Mouse (Mus musculus): Measurements from ENCODE around the gene App.

Gene App

GRCm38 (mm10) chr16:84966983-84967382 lies 206.6 kb downstream of the App start:
- no peak for DNase-seq

DNA sequence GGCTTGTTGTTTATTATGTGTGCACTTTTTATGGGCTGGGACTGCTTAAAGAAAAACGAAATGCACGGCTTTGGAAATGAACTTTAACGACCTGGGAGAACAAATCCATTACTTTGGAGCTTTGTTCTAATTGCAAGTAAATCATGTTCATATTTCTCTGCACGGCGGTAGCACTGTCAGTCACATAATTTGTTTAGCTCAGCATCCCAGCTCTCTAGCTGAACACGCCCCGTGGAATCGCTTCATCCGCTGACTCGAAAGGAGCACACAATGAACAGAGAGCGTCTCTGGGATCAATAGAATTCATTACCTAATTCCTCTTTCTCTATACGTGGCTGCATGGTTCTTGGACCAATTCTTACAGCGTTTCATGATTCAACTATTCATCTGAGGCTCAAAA lies 207.5 kb downstream of the App start:
- no peak for DNase-seq

DNA sequence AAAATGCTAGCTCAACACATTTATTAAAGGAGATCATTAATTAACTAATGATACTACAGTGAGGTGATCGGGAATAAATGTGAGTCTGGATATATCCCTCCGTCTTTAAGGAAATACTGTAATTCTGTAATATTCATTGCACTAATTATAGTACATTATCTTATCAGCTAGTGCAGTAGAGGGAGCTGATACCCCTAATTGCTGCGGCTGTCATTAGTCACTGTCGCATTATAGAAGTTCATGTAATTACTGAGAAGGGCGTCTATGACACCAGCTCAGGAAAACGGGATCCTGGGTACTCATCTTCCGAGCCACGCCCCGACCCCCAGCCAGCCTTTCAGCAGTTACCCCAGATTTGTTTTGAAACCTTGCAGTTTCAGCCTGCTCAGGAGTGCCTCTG lies 209.6 kb downstream of the App start:
- no peak for DNase-seq

DNA sequence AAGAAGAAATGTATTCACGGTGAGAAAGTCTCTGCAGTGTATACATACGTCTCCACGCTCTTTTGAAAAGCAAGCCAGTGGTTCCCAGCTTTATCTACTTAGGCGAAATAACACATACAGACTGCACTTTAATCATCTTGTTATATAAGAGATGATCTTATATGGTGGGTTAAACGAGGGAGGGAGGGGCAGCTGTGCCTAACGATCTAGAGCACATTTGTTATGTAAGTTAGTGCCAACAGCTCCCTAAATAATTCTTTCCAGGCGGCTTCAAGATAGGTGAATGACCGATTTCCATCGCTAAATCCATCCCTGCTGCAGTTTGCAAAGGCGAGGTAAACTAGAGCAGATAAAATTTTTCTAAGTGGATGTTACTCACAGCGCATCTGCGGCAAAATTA lies 210.0 kb downstream of the App start:
- no peak for DNase-seq

DNA sequence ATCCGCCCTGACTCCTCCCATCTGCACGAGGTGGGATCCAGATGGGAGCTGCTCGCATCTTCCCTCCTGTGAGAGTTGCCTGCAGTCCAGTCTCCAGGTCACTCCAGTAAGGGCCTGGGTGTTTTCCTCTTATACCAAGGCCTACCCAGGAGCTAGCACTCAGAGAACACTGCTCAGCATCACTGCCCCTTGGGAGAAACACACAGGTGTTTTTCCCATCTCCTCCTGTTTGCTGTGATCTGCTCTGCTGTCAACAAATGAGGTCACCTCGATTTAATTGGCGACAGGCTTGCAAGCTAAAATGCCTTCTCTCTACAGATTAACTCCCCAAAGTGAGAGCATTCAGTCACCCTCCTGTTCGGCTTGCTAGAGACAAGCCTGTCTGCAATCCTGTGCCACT lies 216.3 kb downstream of the App start:
- DNase-seq, result no peak

GRCm38 (mm10) chr16:84956690-84957089 lies 216.9 kb downstream of the App start:
- no peak for DNase-seq

GRCm38 (mm10) chr16:84955840-84956239 lies 217.7 kb downstream of the App start:
- DNase-seq, result no peak

DNA sequence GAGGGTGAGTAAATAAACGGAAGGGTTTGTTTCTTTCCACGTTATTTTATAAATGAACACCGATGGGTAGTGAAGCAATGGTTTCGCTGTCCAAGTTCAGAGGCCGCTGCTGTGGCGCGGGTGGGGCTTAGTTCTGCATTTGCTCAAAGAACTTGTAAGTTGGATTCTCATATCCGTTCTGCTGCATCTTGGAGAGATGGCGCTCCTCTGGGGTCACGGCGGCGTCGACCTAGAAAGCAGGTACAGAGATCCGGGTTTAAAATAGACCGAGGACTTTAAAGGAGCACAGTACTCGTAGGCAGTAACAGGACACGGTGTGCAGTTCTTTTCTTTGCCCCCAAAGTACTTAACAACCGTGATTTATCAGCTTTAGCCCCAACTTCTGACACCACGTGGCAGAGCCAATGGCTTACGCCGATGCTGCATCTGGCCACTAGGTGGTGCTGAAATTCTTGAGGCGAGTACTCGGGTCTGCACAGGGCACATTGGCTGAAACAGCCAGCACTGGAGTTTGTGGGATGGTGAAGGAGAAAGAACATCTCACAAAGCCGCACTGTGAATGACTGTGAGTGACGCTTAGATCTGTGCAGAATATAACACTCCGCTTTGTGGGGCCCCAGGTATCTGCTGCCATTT lies 218.2 kb downstream of the App start:
- DNase-seq, result peak; percentile 56 to 65

- no peak for DNase-seq
Measured at GRCm38 (mm10) chr16:84931024-84931423, 242.5 kb downstream of the App start.

DNA sequence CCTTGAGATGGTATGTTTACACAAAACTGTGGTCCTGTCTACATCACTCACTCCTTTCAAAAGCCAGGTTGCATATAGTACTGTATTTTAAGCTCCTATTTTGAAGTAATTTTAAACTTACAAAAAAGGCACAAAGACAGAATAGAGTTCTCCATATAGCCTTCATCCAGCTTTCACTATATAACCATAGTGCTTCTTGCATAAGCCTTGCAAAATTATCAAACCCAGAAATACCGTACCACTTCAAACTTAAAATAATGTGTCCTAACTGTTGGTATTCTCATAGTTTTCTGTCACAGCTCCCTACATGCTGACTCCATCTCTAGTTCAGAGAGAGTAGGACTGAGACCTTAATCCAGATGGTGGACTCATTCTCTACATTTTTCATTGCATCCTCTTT lies 245.7 kb downstream of the App start:
- DNase-seq, result no peak

GRCm38 (mm10) chr16:84919649-84920308 lies 253.8 kb downstream of the App start:
- no peak for DNase-seq

DNA sequence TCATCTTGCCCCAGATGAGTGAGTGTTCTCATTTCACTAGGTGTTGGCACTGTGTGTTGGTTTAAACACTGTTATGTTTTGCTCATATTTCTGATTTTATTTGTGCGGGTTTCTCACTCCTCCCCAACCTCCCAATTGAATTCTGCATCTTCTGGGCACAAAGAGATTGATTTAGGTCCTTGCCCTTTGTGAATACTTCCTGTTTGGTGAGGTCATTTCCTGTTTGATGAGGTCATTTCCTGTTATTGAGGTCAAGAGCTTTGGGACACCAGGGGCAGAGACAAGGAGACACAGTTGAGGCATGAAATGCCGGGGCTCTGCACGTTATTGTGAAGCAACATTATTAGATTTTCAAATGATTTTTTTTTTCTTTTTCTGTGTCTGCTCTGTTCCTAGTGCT lies 254.5 kb downstream of the App start:
- DNase-seq, result no peak

DNA sequence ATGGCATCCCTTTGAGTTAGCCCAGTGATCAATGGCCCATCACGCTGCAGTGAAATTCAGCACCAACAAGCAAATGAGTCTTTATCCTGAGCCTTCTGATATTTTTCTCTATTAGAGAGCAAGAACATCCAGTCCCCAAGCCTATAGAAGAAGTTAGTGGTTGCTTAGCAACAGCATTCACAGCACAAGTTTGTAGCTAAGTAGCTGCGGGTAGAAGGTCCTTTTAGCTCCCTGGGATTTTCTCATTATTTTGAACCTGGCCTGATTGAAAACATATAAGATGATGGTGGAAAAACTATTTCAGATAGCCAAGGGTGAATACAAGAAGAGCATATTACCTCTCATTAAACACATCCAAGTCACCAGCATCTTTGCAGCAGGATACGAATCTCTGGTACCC lies 256.8 kb downstream of the App start:
- DNase-seq, result no peak

- DNase-seq, result no peak
Measured at GRCm38 (mm10) chr16:84911477-84912165, 261.9 kb downstream of the App start.

DNA sequence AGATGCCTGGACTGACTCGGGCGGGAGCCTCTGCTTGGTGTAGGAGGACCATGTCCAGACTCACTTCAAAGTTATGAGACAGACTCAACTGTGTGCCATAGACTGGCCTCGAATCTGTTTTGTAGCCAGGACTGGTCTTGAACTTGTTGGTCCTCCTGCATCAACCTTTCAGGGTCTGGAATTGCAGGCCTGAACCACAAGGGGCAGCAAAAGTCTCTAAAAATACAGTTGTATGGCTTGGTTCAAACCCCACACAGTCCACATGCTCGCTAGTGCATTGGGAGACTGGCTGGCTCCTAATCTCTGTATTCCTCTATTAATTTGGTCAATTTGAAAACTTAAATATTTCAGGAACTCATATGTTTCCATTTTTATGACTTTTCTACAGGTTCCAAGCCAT lies 270.6 kb downstream of the App start:
- DNase-seq, result no peak

All from thymus, postnatal 36 days (tissue).